In genomic region chr12:112713984-112714383, GRCm38 (mm10) we compare ENCODE assay signal across 11 mouse cellular contexts. TPM values are rescaled to one million over a fixed set of nuclear protein-coding genes. Genes with fewer than 3 reads are reported as not detected.
DNase-seq lines count a peak whose midpoint lies in the region; ATAC-seq and TF ChIP-seq lines count a peak whose summit lies in the region.
"Had no signal": no experiment of that assay in that cellular context is flagged by ENCODE, and none has a peak within 500 bp of the region (broad histone marks: within the 10 kb centered on the region; RNA-seq: fewer than 3 reads in every experiment).

No protein-coding gene starts in this region.

- no peak for TF ChIP-seq CTCF in lung, embryonic 14.5 days (IDR thresholded peaks at IDR 0.05; ENCODE audit: low read depth)

- H3K4me1 ChIP-seq in kidney, embryonic 15.5 days = peaks cover 12% of the 10 kb centered on the region
- no peaks in the 10 kb centered on the region for H3K4me1 ChIP-seq in lung, embryonic 14.5 days (ENCODE audit: insufficient read depth)
- H3K4me1 ChIP-seq: neural tube, embryonic 12.5 days had no signal

- H3K27ac ChIP-seq in kidney, embryonic 15.5 days = peak overlapping the region; percentile 39; the same call in 1 of the 2 replicates
- no peak overlapping the region for H3K27ac ChIP-seq in lung, embryonic 14.5 days (ENCODE audit: low read depth)
- H3K27ac ChIP-seq: neural tube, embryonic 12.5 days; stomach, embryonic 15.5 days had no signal

- WGBS in kidney, embryonic 15.5 days = 70% methylated on average over 3 of the region's 3 CpGs
- WGBS in lung, embryonic 14.5 days = 58% methylated on average over 3 of the region's 3 CpGs

- no peak overlapping the region for H3K9ac ChIP-seq in kidney, embryonic 15.5 days
- H3K9ac ChIP-seq in lung, embryonic 14.5 days = no peak overlapping the region
- H3K9ac ChIP-seq: neural tube, embryonic 12.5 days; stomach, embryonic 15.5 days had no signal

- peak; percentile 41 to 61 for DNase-seq in cerebellum, postnatal 10 days
- no peak for DNase-seq in cerebellum, adult 11 months
- DNase-seq in kidney, adult 8-10 months = no peak
- DNase-seq in MN1 (ENCODE audit: low spot score) = peak; percentile 33
- DNase-seq in lung, embryonic 14.5 days = peak; percentile 86
- no peak for DNase-seq in spleen, postnatal 14 days (ENCODE audit: low spot score in 2 of 2)

- peaks cover 4% of the 10 kb centered on the region for H3K27me3 ChIP-seq in kidney, embryonic 15.5 days
- no peaks in the 10 kb centered on the region for H3K27me3 ChIP-seq in lung, embryonic 14.5 days (ENCODE audit: insufficient read depth, low read length)
- H3K27me3 ChIP-seq: stomach, embryonic 15.5 days had no signal

- H3K4me3 ChIP-seq in kidney, embryonic 15.5 days (replicated peaks) = no peak overlapping the region
- no peak overlapping the region for H3K4me3 ChIP-seq in lung, embryonic 14.5 days (ENCODE audit: low read depth, low read length)
- H3K4me3 ChIP-seq: neural tube, embryonic 12.5 days; stomach, embryonic 15.5 days had no signal

- no peaks in the 10 kb centered on the region for H3K9me3 ChIP-seq in kidney, embryonic 15.5 days (replicated peaks)
- no peaks in the 10 kb centered on the region for H3K9me3 ChIP-seq in lung, embryonic 14.5 days (ENCODE audit: low read depth, low read length)
- H3K9me3 ChIP-seq: neural tube, embryonic 12.5 days; stomach, embryonic 15.5 days had no signal

- no peak overlapping the region for H3K4me2 ChIP-seq in kidney, embryonic 15.5 days
- no peak overlapping the region for H3K4me2 ChIP-seq in lung, embryonic 14.5 days
- H3K4me2 ChIP-seq: neural tube, embryonic 12.5 days; stomach, embryonic 15.5 days had no signal

- no peak for ATAC-seq in kidney, embryonic 15.5 days (replicated peaks; ENCODE audit: low FRiP score)
- ATAC-seq in lung, embryonic 14.5 days (ENCODE audit: insufficient read depth) = peak; percentile 44
- no peak for ATAC-seq in inflammation-experienced regulatory T-cells, adult 6 months

- H3K36me3 ChIP-seq in kidney, embryonic 15.5 days = peaks cover 6% of the 10 kb centered on the region; the same call in 1 of the 2 replicates
- no peaks in the 10 kb centered on the region for H3K36me3 ChIP-seq in lung, embryonic 14.5 days (ENCODE audit: insufficient read depth)
- H3K36me3 ChIP-seq: neural tube, embryonic 12.5 days; stomach, embryonic 15.5 days had no signal

RNA-seq across cellular contexts. Expression of gene Cep170b, which starts 6.3 kb away (rescaled TPM):
- polyA plus RNA-seq in kidney, embryonic 15.5 days (2015; fragmentation: Nextera tagmentation; extraction: Ambion mirVana) = 15.8 and 16.6 TPM in 2 replicates
- 21.4 and 23.1 TPM in 2 replicates for polyA plus RNA-seq in lung, embryonic 14.5 days (2014; fragmentation: Nextera tagmentation; extraction: Ambion mirVana)
- polyA plus RNA-seq in inflammation-experienced regulatory T-cells, adult 6 months (2017; shearing (Covaris generic)) = 1 to 10 TPM; 2.4 to 5.1 (median 4.1) TPM

RNA-seq across cellular contexts. Expression of gene Zbtb42, which starts 35.4 kb away (rescaled TPM):
- 4.0 and 4.6 TPM in 2 replicates for polyA plus RNA-seq in kidney, embryonic 15.5 days (2015; fragmentation: Nextera tagmentation; extraction: Ambion mirVana)
- 6.7 and 9.0 TPM in 2 replicates for polyA plus RNA-seq in lung, embryonic 14.5 days (2014; fragmentation: Nextera tagmentation; extraction: Ambion mirVana)
- 1 to 10 TPM; 3.7 to 4.3 (median 3.8) TPM for polyA plus RNA-seq in inflammation-experienced regulatory T-cells, adult 6 months (2017; shearing (Covaris generic))

RNA-seq across cellular contexts. Expression of gene Akt1, which starts 39.3 kb away (rescaled TPM):
- 53.7 and 56.7 TPM in 2 replicates for polyA plus RNA-seq in kidney, embryonic 15.5 days (2015; fragmentation: Nextera tagmentation; extraction: Ambion mirVana)
- 140 and 166 TPM in 2 replicates for polyA plus RNA-seq in lung, embryonic 14.5 days (2014; fragmentation: Nextera tagmentation; extraction: Ambion mirVana)
- 10 to 100 TPM; 20.2 to 26.3 (median 21.0) TPM for polyA plus RNA-seq in inflammation-experienced regulatory T-cells, adult 6 months (2017; shearing (Covaris generic))

RNA-seq across cellular contexts. Expression of gene Pld4, which starts 46.5 kb away (rescaled TPM):
- polyA plus RNA-seq in kidney, embryonic 15.5 days (2015; fragmentation: Nextera tagmentation; extraction: Ambion mirVana) = 7.9 and 10.4 TPM in 2 replicates
- 9.3 and 10.9 TPM in 2 replicates for polyA plus RNA-seq in lung, embryonic 14.5 days (2014; fragmentation: Nextera tagmentation; extraction: Ambion mirVana)
- 1 to 10 TPM in 2 of 3 experiments, not detected in 1; 1.6 to 6.0 TPM for polyA plus RNA-seq in inflammation-experienced regulatory T-cells, adult 6 months (2017; shearing (Covaris generic))
- polyA plus RNA-seq: C2C12 had no signal

Comparison
In these comparisons a context has a peak if more than half of its experiments do, and no peak if none do; other contexts are left out.
1. DNase-seq: peak in cerebellum, postnatal 10 days (2 of 2), MN1 (single experiment) and lung, embryonic 14.5 days (single experiment); none in cerebellum, adult 11 months (single experiment), kidney, adult 8-10 months (0 of 2) and spleen, postnatal 14 days (0 of 2).